Mouse (Mus musculus) splenic B cell, adult 2 months (primary cell): ENCODE results near the gene Usp50.

Experiments used
- DNase-seq: peaks from one replicate; pipeline ENCODE4 v3.0.0-alpha.2; 2011; ENCODE audit warnings: low read depth, low spot score
- H3K27me3 ChIP-seq: 2 replicates; pipeline ENCODE4 v1.6.1; 2012; ENCODE audit warnings: mild to moderate bottlenecking, low read length, moderate library complexity, mixed read lengths; ENCODE audit not compliant: control insufficient read depth, poor library complexity, insufficient read depth, severe bottlenecking
- H3K36me3 ChIP-seq: 2 replicates; pipeline ENCODE4 v1.6.1; 2012; ENCODE audit warnings: mild to moderate bottlenecking, low read length, moderate library complexity, mixed read lengths; ENCODE audit not compliant: control insufficient read depth, poor library complexity, insufficient read depth, severe bottlenecking

Usp50 gene

DNA sequence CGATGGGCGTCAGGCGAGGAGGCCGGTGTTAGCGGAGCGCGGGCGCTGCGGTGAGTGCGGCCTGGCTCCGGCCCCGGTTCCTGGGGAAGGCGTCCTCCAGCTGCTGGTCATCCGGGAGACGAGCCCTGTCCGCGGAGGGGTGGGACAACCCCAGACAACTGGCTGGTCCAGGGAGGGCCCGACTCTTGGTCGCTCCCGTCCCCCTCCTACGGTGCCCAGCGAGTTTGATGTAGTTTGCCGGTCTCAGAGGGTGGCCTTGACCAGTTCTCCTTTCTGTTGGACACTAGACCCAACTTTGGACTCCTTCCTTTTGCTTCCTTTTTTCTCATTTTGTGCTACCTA lies 75.9 kb downstream of the Usp50 start:
- no peaks in the 10 kb centered on the region for H3K27me3 ChIP-seq
- H3K36me3 ChIP-seq, result no peaks in the 10 kb centered on the region
- DNase-seq, result no peak

DNA sequence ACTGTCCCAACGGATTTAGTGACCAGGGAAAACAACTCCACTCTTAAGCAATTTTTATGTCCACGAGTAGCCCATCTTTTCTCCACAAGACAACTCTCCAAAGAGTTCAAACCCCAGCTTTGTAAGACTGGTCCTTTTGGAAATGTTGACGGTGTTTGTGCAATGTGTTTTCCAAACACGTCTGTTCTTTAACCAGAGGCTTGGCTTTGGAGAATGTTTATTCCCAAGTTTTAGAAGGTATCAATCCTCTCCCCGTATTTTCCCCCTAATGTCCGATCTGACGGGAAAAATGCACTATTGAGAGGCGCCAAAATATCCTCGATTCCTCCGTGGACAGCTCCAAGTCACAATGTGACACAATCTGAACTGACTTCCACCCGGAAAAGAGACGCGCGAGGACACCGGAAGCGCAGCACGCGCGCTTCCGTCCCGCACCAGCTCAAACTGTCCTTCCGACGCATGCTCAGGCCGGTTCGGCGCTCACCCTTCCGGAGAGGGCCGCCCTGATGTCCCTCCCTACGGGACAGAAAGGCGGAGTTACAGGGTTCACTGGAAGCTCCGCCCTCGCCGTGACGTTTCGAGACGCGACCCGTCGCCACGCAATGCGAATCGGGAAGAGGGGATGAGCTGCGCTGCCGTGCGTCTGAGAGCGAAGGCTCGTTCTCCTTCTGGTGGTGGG lies 76.4 kb downstream of the Usp50 start, which contains the start of gene Usp8:
TSS of gene Usp8 (plus strand) at position 570 of the 679 bp plus-strand sequence.
- peak; percentile 97 for DNase-seq
- no peaks in the 10 kb centered on the region for H3K36me3 ChIP-seq
- H3K27me3 ChIP-seq, result no peaks in the 10 kb centered on the region

DNA sequence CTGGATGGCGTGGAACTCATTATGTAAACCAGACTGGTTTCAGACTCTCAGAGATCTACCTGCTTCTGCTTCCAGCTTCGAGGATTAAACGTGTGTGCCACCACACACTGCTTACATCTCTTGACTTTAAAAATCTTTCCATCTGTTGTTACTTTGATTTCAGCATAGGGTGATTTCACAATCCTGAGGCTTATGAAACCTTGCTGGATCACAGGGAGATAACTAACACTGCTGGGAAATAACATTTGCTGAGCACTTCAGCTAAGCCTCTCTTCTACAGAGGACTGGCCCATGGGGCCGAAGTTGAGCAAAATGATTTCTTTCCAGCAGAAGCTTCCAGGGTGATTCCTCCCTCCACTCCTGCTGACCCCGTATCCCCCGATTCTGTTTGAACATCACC lies 88.0 kb downstream of the Usp50 start:
- Histone ChIP-seq H3K27me3 (no peaks in the 10 kb centered on the region), H3K36me3 (no peaks in the 10 kb centered on the region)
- DNase-seq, result no peak

DNA sequence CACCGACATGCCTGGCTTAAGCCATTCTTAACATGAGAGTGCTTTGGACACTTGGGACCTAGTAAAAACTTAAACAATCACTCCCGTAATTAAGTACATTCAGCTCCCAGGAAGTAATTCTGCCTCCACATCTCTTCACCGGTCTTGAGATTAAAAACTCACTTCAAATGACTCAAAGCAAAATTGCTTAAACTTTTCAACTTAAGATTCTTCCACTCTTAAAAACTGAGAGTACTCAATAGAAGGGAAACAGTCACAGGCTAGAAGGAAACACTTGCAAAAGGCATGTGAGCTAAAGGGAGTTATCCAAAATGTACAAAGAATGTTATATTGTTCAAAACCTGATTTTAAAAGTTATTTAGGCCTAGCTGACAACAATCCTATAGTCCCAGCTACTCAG lies 92.0 kb downstream of the Usp50 start:
- Histone ChIP-seq H3K36me3 (no peaks in the 10 kb centered on the region), H3K27me3 (no peaks in the 10 kb centered on the region)
- no peak for DNase-seq

DNA sequence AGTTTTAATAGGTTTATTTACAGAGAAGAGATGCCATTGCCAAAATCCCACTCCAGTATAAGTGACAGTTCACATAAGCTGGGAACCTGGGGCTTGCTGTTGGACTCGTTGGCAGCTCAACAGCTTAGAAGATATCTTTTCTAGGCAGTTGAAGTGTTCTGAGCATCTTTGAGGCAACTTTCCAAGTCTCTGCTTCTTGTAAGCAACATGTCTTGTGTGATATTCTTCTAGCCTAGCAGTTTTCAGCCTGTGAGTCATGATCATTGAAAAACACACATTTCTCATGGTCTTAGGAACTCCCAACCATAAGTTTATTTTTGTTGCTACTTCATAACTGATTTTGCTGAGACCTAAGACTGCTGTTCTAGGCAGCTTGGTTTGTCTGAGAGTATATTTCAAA lies 100.3 kb downstream of the Usp50 start:
- no peak for DNase-seq
- Histone ChIP-seq H3K27me3 (no peaks in the 10 kb centered on the region), H3K36me3 (0 out of 2 replicates have a peak, but pooled peaks cover 2% of the 10 kb centered on the region)

DNA sequence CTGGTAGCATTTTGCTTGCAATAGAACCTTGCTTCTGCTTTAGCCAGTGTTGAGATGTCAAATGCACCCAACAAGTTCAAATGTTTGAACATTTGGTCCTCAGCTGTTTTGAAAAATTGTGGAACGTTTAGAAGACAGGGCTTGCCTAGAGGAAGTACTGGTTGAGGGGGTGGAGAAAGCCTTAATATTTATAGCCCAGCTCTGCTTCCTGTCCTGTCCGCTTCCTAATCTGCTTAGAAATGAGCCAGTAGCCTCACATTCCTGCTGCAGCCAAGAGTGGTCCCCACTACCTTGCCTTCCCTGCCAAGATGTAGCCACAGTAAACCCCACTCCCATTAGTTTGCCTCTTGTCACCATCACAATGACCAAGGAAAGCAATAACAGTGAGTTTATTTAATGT lies 100.9 kb downstream of the Usp50 start:
- Histone ChIP-seq H3K27me3 (no peaks in the 10 kb centered on the region), H3K36me3 (0 out of 2 replicates have a peak, but pooled peaks cover 2% of the 10 kb centered on the region)
- no peak for DNase-seq

DNA sequence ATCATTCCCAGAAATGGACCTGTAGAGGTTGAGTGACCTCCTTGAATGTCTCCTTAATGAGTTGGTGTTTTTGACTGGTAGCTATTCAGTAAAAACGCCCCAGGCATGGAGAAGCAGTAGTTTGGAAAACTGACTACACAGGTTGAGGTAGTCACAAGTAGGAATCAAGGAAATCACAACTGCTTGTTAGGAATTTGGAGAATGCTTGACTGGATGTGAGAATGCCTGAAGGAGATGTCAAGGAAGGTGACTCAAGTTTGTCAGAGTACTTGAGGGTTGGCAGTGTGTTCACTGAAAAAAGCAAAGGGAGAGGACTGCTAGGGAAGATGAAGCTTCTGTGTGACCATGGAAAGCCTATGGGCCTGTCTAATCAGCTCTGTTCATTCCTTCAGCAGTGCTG lies 105.9 kb downstream of the Usp50 start:
- no peaks in the 10 kb centered on the region for H3K36me3 ChIP-seq
- no peaks in the 10 kb centered on the region for H3K27me3 ChIP-seq
- no peak for DNase-seq

DNA sequence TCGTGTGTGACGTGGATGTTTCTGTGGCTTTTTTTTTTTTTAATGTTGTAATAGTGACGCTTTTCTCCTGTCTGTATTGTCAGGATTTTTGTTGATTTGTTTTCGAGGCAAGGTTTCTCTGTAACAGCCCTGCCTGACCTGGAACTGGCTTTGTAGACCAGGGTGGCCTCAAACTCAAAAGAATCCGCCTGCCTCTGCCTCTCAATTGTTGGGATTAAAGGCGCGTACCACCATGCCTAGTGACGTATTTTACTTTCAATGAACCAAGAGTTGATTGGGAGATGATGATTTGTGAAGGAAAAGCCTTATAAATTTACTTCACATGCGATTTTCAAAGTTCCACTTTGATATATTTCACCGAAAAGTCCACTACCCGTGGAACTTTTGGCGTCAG lies 107.2 kb downstream of the Usp50 start, which contains the start of gene Gabpb1:
TSS of gene Gabpb1 (minus strand) at position 216 of the 394 bp plus-strand sequence.
- Histone ChIP-seq H3K36me3 (0 out of 2 replicates have a peak, but pooled peaks cover 2% of the 10 kb centered on the region), H3K27me3 (no peaks in the 10 kb centered on the region)
- no peak for DNase-seq

DNA sequence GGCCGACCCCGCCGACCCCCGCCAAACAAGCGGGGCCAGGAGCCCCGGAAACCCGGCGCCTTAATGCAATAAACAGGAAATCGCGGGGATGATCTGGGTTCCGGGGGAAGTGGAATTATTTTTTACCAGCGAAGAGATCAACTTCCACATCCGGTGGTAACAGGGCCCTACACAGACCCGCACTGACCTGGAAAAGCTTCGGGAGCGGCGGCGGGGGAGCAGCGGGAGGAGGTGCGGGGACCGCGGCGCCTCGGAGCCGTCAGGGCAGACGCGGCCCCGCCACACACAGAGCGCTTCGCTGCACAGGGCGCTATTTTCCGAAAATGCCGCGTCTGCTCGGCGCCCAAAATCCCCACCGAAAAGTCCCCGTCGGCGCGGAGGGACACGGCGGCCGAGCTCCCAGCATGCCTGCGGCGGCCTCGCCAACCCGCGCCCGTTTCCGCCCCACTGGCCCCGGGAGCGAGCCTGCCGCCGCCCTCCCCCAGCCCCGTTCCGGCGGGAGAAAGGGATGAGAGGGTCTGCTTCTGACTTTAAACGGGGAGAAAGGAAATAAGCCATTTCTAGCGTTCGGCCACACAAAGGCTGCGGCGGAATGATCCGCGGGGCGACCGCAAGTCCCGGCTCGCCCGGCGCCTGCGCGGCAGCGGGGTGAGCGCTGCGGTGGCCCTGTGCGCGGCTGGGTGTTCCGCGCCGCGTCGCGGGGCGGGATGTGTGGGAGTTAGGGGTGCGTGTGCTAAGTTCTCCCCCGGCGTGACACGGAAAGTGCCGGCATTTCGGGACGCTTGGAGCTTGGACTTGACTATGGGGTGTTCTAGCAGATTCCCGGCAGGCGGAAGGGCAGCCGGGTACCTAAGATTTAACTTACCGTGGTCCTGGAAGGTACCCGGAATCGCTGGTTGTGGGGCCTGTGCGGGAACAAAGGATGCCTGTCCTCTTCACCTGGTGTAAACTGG lies 107.8 kb downstream of the Usp50 start:
- H3K36me3 ChIP-seq, result 0 out of 2 replicates have a peak, but pooled peaks cover 2% of the 10 kb centered on the region
- no peaks in the 10 kb centered on the region for H3K27me3 ChIP-seq
- DNase-seq, result peak; percentile 93

DNA sequence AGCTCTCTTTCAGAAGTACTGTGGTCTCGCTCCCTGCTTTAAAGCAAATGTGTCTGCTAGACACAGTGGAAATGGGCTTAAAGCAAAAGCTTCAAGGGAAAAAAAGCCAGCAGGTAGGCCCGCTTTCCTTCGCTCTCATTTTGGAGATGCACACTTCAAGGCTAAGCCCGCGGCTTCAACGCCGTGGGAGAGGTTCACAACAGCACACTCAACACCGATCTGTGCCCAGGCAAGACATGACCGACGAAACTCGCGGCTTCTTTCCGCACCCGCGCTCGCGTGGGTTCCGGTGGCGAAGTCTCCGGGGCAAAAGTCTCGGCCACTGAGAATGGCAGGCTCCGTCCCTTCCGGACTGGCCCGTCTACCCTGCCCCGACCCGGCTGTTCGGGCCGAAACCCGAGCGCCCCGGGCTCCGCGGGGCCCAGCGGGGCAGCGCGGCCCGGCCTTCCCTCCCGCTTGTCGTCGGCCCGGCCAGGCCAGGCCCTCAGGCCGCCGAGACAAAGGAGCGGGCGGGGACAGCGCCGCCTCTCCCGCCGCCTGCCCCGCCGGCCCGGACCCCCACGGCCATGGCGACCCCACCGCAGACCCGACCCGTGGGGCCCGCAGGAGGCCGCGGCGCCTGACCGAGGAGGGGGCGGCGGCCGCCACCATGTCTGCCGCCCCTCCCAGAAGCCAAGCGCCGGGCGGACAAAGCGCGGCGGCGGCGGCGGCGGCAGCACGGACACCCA lies 108.7 kb downstream of the Usp50 start:
- Histone ChIP-seq H3K27me3 (no peaks in the 10 kb centered on the region), H3K36me3 (0 out of 2 replicates have a peak, but pooled peaks cover 2% of the 10 kb centered on the region)
- DNase-seq, result peak; percentile 56

DNA sequence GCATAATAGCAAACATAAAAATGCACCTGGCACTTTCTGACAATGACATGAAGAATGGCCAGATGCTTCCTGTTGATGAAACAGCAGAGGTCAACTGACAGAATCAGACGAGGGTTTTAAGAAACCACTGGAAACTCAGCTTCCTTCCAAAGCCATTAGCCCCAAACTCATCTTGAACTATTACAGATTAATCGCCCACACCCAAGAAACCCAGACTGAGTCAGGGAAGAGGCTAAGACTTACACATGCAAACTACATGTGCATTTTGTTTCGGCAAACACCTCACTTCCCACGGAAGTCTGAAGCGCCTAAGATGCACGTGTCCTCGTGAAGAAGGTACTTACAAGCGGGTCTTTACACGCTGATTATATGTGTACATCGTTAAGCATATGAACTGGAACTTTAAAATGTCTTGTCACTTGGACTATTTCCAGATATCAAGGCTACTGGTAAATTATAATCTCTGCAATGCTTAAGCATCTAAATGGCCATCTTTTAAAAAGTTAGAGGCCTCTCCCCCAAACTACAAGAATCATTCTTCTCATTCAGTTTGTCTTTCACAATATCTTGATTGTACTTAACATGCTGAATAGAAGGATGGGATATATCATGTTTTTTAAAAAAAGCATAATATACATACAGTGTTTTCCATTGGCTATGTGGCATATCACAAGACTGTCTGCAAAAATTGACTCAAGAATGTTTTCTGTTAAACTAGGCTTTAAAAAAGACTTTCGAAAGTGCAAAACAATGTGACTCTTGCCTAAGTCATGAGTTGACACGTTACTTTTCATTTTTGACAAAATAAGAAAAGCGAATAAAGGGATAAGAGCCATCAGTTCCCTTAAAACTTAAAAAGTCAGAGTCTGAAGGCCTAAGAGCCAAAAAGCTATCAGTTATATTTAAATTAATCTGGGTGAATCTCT lies 109.7 kb downstream of the Usp50 start:
- peak; percentile 68 for DNase-seq
- H3K27me3 ChIP-seq, result no peaks in the 10 kb centered on the region
- 0 out of 2 replicates have a peak, but pooled peaks cover 2% of the 10 kb centered on the region for H3K36me3 ChIP-seq

DNA sequence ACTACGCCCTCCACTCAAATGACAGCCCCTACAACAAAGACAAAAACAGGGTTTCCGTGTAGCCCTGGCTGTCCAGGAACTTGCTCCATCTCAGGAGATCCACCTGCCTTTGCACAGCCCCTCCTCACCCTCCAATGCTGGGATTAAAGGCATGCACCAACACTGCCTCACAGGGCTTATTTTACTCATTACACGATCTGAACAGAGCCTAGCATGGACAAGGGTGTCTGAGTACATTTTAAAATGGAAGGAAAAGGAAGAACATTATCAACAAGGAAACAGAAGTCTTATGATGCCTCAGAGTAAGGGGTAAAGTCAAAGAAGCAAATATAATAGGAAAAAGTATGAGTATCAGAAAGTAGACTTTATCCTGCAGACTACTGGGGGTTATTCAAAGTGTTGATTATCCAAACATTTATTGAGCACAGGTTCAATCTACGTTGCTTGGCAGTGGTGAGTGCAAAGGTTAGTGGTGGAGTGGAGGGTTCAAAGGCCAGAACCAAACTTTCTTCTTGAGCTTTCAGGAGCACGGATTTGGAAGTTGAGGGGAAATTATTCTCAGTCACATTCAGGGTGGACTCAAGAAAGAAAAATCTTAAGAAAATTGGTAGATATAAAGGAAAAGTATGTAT lies 114.5 kb downstream of the Usp50 start:
- Histone ChIP-seq H3K36me3 (peaks cover 2% of the 10 kb centered on the region; the same call in 1 of the 2 replicates), H3K27me3 (no peaks in the 10 kb centered on the region)
- no peak for DNase-seq

DNA sequence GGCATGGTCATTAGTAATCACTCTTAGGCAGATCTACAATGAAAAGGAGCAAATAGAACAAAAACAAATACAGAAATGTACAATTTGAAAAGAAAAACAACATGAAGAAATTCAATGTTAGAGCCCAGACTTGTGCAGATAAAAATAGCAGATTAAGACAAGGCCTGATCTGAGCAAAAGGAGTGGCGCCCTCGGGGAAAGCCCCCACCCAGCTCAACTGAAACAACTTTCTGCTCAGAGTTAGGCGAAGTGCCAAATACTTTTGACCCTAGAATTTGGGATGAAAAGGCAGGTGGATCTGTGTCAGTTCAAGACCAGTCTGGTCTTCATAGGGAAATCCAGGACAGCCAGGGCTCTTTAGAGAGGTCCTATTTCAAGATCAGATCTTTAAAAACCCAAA lies 117.3 kb downstream of the Usp50 start:
- DNase-seq, result no peak
- no peaks in the 10 kb centered on the region for H3K27me3 ChIP-seq
- no peaks in the 10 kb centered on the region; the same call in 1 of the 2 replicates for H3K36me3 ChIP-seq
